Mouse (Mus musculus) neural tube, embryonic 15.5 days (tissue): ENCODE measurements around the gene Ece1. TPM values are rescaled to one million over a fixed set of nuclear protein-coding genes. Genes with fewer than 3 reads are reported as not detected.

Experiments
- ATAC-seq: fragments of 200-750 bp; cut with Nextera tagmentation; 2 replicates; pipeline ENCODE4 v1.8.0; 2017; ENCODE audit warnings: mild to moderate bottlenecking, moderate TSS enrichment, moderate library complexity; ENCODE audit not compliant: low FRiP score
- H3K27ac ChIP-seq: fragments of 300-500 bp; sonication (generic); replicated peaks from 2 replicates; pipeline ENCODE4 v1.5.1; 2015; ENCODE audit warnings: mild to moderate bottlenecking, inconsistent platforms
- H3K27me3 ChIP-seq: fragments of 300-500 bp; sonication (generic); replicated peaks from 2 replicates; pipeline ENCODE4 v1.6.1; 2015; ENCODE audit warnings: inconsistent platforms
- H3K36me3 ChIP-seq: fragments of 300-500 bp; sonication (generic); 2 replicates; pipeline ENCODE4 v1.6.1; 2015; ENCODE audit warnings: inconsistent platforms
- H3K4me1 ChIP-seq: fragments of 300-500 bp; sonication (generic); 2 replicates; pipeline ENCODE4 v1.6.1; 2015; ENCODE audit warnings: inconsistent platforms
- H3K4me2 ChIP-seq: fragments of 300-500 bp; sonication (generic); 2 replicates; pipeline ENCODE4 v1.6.1; 2015; ENCODE audit warnings: inconsistent platforms, mild to moderate bottlenecking, moderate library complexity
- H3K4me3 ChIP-seq: fragments of 300-500 bp; sonication (generic); replicated peaks from 2 replicates; pipeline ENCODE4 v1.5.1; 2015; ENCODE audit warnings: mild to moderate bottlenecking, inconsistent platforms
- H3K9ac ChIP-seq: fragments of 300-500 bp; sonication (generic); replicated peaks from 2 replicates; pipeline ENCODE4 v1.6.1; 2015; ENCODE audit warnings: mild to moderate bottlenecking, inconsistent platforms
- H3K9me3 ChIP-seq: fragments of 300-500 bp; sonication (generic); replicated peaks from 2 replicates; pipeline ENCODE4 v1.6.1; 2016; ENCODE audit warnings: inconsistent platforms
- WGBS: fragments of 180-500 bp; shearing (Covaris S2); methylation state at CpG from one replicate; pipeline ENCODE4 v1.1.7; 2015; ENCODE audit warnings: mixed read lengths; 5-methylcytosine and 5-hydroxymethylcytosine counted together
- polyA plus RNA-seq: library from polyadenylated mRNA; unstranded; fragments of >200 nt; fragmentation: Nextera tagmentation; extraction: Ambion mirVana; gene quantifications from 2 replicates; pipeline ENCODE4 v1.2.1, GENCODE M21; 2015

Gene Ece1
- polyA plus RNA-seq, 1 experiment from 2014 or later = 23.0 TPM

DNA sequence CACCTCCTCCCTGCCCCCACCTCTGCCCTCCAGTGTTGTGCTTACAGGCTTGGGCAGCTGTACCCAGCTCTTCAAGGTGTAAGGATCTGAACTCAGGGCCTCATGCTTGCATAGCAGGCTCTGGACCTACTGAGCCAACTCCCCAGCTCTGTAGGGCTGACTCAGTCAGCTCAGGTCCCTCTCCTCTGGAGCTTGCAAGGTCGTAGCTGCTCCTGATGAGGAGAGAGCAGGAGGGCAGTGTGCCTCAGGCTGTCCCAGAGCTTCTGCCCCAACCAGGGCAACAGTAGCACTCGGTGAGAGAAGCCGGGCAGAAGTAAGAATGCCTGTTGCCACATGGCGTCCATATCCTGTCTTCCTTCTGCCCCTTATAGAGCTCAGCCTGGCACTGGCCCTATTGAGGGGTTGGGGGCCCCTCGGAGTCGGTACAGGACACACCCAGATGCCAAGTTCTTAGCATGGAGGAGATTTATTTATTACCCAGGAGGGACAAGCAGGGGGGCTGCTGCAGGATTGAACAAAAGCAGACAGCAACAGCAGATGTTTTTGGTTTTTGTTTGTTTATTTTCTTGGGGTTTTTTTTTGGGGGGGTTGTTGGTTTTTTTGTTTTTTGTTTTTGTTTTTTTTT is 70.6 kb downstream of the Ece1 start:
- Histone ChIP-seq H3K4me1 (peaks cover 18% of the 10 kb centered on the region), H3K4me3 (no peak overlapping the region), H3K4me2 (no peak overlapping the region), H3K27me3 (no peaks in the 10 kb centered on the region), H3K27ac (no peak overlapping the region), H3K9ac (no peak overlapping the region), H3K9me3 (no peaks in the 10 kb centered on the region), H3K36me3 (peaks cover 35% of the 10 kb centered on the region)
- WGBS = 23% methylated on average over 6 of the region's 6 CpGs
- no peak for ATAC-seq

DNA sequence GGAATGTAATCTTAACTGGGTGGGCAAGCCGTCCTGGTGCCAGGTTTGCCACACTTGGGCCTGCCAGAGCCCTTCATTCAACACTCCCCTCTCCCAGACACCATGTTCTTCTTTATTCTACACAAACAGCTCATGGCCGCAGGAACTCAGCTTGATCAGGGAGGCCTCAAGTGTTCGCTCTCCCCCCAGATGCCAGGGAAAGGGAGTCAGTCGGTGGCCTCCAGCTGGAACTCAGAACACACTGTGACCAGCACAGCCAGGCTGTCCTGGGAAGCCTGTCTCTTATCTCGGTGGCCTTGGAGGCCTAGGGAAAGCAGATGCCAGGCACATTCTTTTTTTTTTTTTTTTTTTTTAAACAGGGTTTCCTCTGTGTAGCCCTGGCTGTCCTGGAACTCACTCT is 71.3 kb downstream of the Ece1 start:
- Histone ChIP-seq H3K27me3 (no peaks in the 10 kb centered on the region), H3K4me3 (no peak overlapping the region), H3K4me2 (no peak overlapping the region), H3K9me3 (no peaks in the 10 kb centered on the region), H3K9ac (no peak overlapping the region), H3K4me1 (peaks cover 18% of the 10 kb centered on the region), H3K27ac (no peak overlapping the region), H3K36me3 (peaks cover 31% of the 10 kb centered on the region)
- WGBS = 33% methylated on average over 5 of the region's 5 CpGs
- no peak for ATAC-seq

- no peak for ATAC-seq
- Histone ChIP-seq H3K4me2 (no peak overlapping the region), H3K9ac (no peak overlapping the region), H3K4me1 (peaks cover 19% of the 10 kb centered on the region), H3K27ac (no peak overlapping the region), H3K4me3 (no peak overlapping the region), H3K36me3 (peaks cover 51% of the 10 kb centered on the region), H3K9me3 (no peaks in the 10 kb centered on the region), H3K27me3 (no peaks in the 10 kb centered on the region)
- WGBS = 93% methylated on average over 4 of the region's 4 CpGs
These were observed 74.1 kb downstream of the Ece1 start for GRCm38 (mm10) chr4:137936134-137936533.

DNA sequence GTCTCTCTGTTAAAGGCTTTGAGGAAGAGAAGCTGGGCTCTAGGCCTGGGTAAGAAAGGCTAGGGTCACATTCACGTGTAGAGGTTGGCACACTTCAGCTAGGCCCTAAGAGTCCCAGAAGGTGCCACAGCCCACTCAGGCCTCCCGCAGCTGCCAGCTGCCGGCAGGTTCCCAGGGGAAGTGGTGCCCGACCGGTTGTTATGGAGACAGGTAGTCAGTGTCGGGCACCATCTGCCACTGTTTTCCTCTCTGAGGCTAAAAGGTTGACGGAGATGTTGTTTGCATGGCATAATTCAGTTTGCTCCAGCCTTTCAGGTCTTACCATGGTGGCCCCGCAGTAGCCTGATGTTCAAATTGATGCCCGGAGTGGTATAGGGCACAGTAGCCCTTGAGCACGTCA is 78.0 kb downstream of the Ece1 start:
- WGBS = 42% methylated on average over 10 of the region's 10 CpGs
- no peak for ATAC-seq

DNA sequence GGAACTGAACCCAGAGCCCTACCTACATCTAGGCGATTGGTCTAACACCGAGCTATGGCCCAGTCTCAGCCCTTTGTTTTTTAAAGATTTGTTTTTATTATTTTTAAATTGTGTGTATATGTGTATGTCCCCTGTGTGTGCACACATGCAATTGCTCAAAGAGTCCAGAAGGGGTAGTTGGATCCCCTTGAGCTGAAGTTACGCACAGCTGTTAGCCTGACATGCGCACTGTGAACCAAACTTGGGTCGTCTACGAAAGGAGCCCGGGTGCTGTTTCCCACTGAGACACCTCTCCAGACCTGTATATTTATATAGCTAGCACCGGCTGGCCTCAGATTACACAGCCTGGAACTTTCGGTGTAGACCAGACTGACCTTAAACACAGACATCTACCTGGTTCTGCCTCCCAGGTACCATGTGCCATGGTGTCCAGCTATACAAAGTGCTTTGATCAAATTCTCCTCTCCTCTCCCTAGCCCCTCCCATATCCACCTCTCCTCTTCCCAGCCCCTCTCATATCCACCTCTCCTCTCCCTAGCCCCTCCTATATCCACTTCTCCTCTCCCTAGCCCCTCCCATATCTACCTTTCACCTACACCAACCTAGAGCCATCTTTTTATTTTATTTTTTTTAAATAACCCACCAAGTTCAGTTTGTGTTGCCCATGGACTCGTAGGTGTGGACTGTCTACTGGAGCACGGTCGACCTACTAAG is 79.3 kb downstream of the Ece1 start:
- no peak overlapping the region for H3K9ac ChIP-seq
- peaks cover 49% of the 10 kb centered on the region for H3K36me3 ChIP-seq
- H3K27me3 ChIP-seq = no peaks in the 10 kb centered on the region
- peaks cover 26% of the 10 kb centered on the region for H3K4me1 ChIP-seq
- peak overlapping the region; percentile 7; the same call in 1 of the 2 replicates for H3K27ac ChIP-seq
- no peaks in the 10 kb centered on the region for H3K9me3 ChIP-seq
- no peak for ATAC-seq
- WGBS = 94% methylated on average over 12 of the region's 12 CpGs
- no peak overlapping the region for H3K4me2 ChIP-seq
- H3K4me3 ChIP-seq = no peak overlapping the region

More for the DNA sequence above, 78.0 kb downstream of the Ece1 start:
- Histone ChIP-seq H3K27me3 (no peaks in the 10 kb centered on the region), H3K9me3 (no peaks in the 10 kb centered on the region), H3K9ac (no peak overlapping the region), H3K4me2 (no peak overlapping the region), H3K36me3 (peaks cover 48% of the 10 kb centered on the region), H3K4me3 (no peak overlapping the region), H3K27ac (0 out of 2 replicates have a peak overlapping the region, but pooled peaks have one; percentile 9), H3K4me1 (peaks cover 26% of the 10 kb centered on the region)

DNA sequence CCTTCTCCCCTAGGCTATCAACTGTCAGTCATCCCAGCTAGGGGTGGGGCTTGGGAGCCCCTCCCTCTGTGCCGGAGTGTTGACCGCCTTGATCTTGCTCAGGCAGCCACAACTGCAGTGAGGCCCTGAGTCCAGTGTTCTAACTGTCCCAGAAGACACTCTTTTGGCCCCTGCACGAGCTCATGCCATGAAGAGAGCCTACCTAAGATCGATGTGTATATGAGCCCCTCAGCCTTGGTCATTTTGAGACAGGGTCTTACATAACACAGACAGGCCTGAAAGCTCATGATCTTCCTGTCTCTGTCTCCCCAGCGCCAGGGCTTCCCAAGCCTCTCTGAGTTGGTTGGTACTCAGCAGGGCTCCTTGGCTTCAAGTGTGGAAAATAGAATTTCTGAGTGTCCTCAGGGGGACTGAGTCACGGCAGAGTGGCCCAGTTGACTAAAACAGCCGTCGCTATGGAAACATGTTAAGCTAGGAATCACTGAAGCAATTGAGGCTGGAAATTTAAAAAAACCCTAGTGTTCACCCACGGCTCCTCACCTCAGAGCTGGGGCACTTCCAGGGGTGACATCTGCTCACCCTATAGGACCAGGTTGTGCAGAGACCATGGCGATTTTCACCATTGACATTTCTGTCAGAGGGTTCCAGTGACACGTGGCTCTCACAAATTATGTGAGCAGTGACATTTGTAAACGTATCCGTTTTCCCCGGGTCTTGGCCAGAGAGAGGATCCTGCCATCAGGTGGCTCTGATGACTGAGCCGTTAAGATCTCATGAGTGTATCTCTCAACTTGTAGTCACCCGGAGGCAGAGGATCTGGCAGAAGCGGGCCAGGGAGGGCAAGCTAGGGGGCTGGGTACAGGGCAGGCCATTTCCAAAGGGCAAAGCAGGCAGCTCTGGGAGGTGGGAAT is 80.1 kb downstream of the Ece1 start:
- ATAC-seq = peak; percentile 65; the same call in 1 of the 2 replicates
- Histone ChIP-seq H3K4me1 (peaks cover 26% of the 10 kb centered on the region), H3K9me3 (no peaks in the 10 kb centered on the region), H3K4me2 (no peak overlapping the region), H3K36me3 (peaks cover 41% of the 10 kb centered on the region), H3K9ac (no peak overlapping the region), H3K27me3 (no peaks in the 10 kb centered on the region), H3K27ac (peak overlapping the region; percentile 33; the same call in 1 of the 2 replicates), H3K4me3 (no peak overlapping the region)
- WGBS = 49% methylated on average over 17 of the region's 17 CpGs

DNA sequence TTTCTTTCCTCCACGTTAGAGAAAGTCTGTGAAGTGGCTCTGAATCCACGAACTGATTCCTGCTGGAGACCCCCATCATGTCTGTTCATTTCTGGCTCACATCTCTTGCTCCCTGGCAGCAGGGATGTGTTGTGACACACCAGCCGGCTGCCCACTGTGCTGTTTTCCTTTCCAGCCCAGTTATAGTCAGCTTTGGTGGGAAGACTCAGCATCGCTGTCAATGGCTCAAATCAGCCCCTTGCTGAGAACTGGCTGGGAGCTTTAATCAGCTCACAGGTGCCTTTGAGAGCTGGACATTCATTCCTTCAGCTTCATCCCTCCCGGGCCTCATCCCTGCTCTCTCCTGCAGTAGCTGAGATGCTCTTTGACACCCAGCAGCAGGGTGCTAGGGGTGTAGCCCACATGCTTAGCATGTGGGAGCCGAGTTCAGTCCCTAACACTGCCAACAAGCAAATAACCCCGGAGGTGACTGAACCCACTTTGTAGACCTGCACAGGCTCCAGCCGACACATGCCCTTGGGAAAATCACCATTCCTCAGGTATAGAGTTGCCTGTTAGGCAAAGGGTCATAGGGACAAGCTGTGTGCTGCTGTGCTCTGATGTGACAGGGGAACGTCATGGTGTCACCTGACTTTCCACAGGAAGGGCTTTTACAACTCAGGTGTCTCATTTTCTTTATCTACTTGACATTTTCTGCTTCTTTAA is 80.9 kb downstream of the Ece1 start:
- H3K27me3 ChIP-seq = no peaks in the 10 kb centered on the region
- H3K4me3 ChIP-seq = no peak overlapping the region
- ATAC-seq = no peak
- H3K9ac ChIP-seq = no peak overlapping the region
- H3K9me3 ChIP-seq = no peaks in the 10 kb centered on the region
- H3K4me1 ChIP-seq = peaks cover 26% of the 10 kb centered on the region
- H3K27ac ChIP-seq = 0 out of 2 replicates have a peak overlapping the region, but pooled peaks have one; percentile 33
- no peak overlapping the region for H3K4me2 ChIP-seq
- WGBS = 56% methylated on average over 9 of the region's 9 CpGs
- peaks cover 39% of the 10 kb centered on the region for H3K36me3 ChIP-seq

DNA sequence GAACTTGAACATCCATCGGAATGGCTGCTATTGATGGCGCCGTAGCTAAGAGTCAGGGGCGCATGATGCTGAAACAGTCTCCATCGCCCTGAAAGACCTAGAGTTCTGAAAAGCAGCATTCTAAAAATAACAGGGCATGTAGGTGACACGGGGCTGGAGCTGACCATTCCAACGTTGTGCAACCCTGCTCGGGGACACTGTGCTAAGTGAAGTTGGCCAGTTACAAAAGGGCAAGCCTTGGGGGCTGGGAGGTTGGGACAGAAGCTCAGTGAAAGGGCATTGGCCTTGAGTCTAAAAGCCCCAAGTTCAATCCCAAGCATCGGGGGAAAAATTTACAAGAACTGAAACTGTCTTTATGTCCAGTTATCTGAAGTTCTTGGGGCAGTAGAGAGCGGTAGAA is 81.5 kb downstream of the Ece1 start:
- Histone ChIP-seq H3K9me3 (no peaks in the 10 kb centered on the region), H3K4me2 (no peak overlapping the region), H3K36me3 (peaks cover 43% of the 10 kb centered on the region), H3K9ac (no peak overlapping the region), H3K4me3 (no peak overlapping the region), H3K4me1 (peaks cover 26% of the 10 kb centered on the region), H3K27me3 (no peaks in the 10 kb centered on the region), H3K27ac (no peak overlapping the region)
- 91% methylated on average over 10 of the region's 10 CpGs for WGBS
- no peak for ATAC-seq

DNA sequence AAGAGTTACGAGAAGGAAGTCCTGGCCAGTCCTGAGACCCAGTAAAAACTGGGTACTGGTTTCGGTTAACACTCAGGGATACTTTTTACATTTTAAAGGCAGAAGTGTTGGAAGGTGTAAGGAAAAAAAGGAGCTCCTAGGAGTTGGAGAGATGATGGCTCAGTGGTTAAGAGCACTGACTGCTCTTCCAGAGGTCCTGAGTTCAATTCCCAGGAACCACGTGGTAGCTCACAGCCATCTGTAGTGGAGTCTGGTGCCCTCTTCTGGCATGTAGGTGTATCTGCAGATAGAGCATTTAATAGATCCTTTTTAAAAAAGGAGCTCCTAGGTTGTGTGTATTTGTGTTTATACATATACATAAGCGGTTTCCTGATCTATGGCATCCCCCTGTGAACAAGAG is 83.3 kb downstream of the Ece1 start:
- Histone ChIP-seq H3K4me1 (peaks cover 19% of the 10 kb centered on the region), H3K36me3 (peaks cover 48% of the 10 kb centered on the region), H3K4me3 (no peak overlapping the region), H3K9ac (no peak overlapping the region), H3K4me2 (no peak overlapping the region), H3K27ac (no peak overlapping the region), H3K27me3 (no peaks in the 10 kb centered on the region), H3K9me3 (no peaks in the 10 kb centered on the region)
- ATAC-seq = no peak
- 72% methylated on average over 4 of the region's 4 CpGs for WGBS

DNA sequence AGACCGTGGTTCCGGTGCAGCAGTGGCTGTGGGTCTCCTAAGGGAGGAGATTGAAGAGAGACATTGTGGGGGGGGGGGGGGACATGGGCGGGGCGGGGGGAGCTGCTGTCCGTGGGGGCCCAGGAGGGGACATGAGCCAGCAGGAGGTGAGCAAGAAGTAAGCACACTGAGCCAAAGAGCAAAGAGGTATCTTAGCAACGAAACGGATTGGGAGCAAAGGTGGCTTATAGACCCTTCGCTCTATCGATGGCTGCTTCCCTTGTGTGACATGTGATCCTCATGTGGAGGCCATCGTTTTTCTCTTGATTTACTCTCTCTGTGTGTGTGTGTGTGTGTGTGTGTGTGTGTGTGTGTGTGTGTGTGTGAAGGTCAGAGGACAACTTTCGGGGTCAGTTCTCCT is 84.4 kb downstream of the Ece1 start:
- no peak for ATAC-seq
- 89% methylated on average over 8 of the region's 11 CpGs for WGBS
- Histone ChIP-seq H3K27me3 (no peaks in the 10 kb centered on the region), H3K4me1 (peaks cover 16% of the 10 kb centered on the region), H3K9me3 (no peaks in the 10 kb centered on the region), H3K4me2 (no peak overlapping the region), H3K36me3 (peaks cover 46% of the 10 kb centered on the region), H3K9ac (no peak overlapping the region), H3K27ac (no peak overlapping the region), H3K4me3 (no peak overlapping the region)

DNA sequence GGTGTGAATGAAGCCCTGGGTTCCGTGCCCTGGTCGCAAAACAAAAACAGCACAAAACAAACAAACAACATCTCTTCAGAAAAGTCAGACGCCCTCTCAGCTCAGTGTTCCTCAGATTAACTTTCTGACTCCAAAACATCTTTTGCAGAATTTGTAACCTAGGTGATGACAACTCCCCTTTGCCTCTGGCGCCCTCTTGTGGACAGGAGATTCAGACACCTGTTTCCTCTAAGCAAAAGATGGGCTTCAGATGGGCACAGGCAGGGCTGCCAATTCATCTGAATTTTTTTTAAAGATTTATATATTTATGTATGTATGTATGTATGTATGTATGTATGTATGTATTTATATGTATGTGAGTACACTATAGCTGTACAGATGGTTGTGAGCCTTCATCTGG is 90.8 kb downstream of the Ece1 start:
- no peaks in the 10 kb centered on the region for H3K27me3 ChIP-seq
- no peak overlapping the region for H3K4me2 ChIP-seq
- no peak overlapping the region for H3K4me3 ChIP-seq
- H3K36me3 ChIP-seq = peaks cover 53% of the 10 kb centered on the region
- no peak overlapping the region for H3K27ac ChIP-seq
- H3K9me3 ChIP-seq = no peaks in the 10 kb centered on the region
- ATAC-seq = no peak
- 41% methylated on average over 4 of the region's 4 CpGs for WGBS
- H3K4me1 ChIP-seq = no peaks in the 10 kb centered on the region
- H3K9ac ChIP-seq = no peak overlapping the region
